Mouse (Mus musculus) midbrain, embryonic 13.5 days (tissue): ENCODE data around the gene Alox12. TPM values are rescaled to one million over a fixed set of nuclear protein-coding genes. Genes with fewer than 3 reads are reported as not detected.

ENCODE experiments used
- ATAC-seq: fragments of 200-750 bp; cut with Nextera tagmentation; 2 replicates; pipeline ENCODE4 v1.8.0; 2017; ENCODE audit warnings: mild to moderate bottlenecking, moderate TSS enrichment, moderate library complexity
- H3K27ac ChIP-seq: fragments of 300-500 bp; sonication (generic); 2 replicates; pipeline ENCODE4 v1.5.1; 2015; ENCODE audit warnings: inconsistent platforms, mild to moderate bottlenecking, moderate library complexity
- H3K27me3 ChIP-seq: fragments of 300-500 bp; sonication (generic); 2 replicates; pipeline ENCODE4 v1.6.1; 2015; ENCODE audit warnings: mild to moderate bottlenecking, inconsistent platforms
- H3K36me3 ChIP-seq: fragments of 300-500 bp; sonication (generic); 2 replicates; pipeline ENCODE4 v1.6.1; 2015; ENCODE audit warnings: mild to moderate bottlenecking, inconsistent platforms
- H3K4me1 ChIP-seq: fragments of 300-500 bp; sonication (generic); replicated peaks from 2 replicates; pipeline ENCODE4 v1.6.1; 2015; ENCODE audit warnings: inconsistent platforms
- H3K4me2 ChIP-seq: fragments of 300-500 bp; sonication (generic); replicated peaks from 2 replicates; pipeline ENCODE4 v1.6.1; 2015; ENCODE audit warnings: moderate library complexity, mild to moderate bottlenecking, inconsistent platforms
- H3K4me3 ChIP-seq: fragments of 300-500 bp; sonication (generic); replicated peaks from 2 replicates; pipeline ENCODE4 v1.5.1; 2015; ENCODE audit warnings: mild to moderate bottlenecking, inconsistent platforms
- H3K9ac ChIP-seq: fragments of 300-500 bp; sonication (generic); replicated peaks from 2 replicates; pipeline ENCODE4 v1.6.1; 2015; ENCODE audit warnings: mild to moderate bottlenecking, inconsistent platforms
- H3K9me3 ChIP-seq: fragments of 300-500 bp; sonication (generic); 2 replicates; pipeline ENCODE4 v1.6.1; 2016; ENCODE audit warnings: mild to moderate bottlenecking, inconsistent platforms
- WGBS: fragments of 180-500 bp; shearing (Covaris S2); methylation state at CpG from one replicate; pipeline ENCODE4 v1.1.7; 2015; 5-methylcytosine and 5-hydroxymethylcytosine counted together
- polyA plus RNA-seq: library from polyadenylated mRNA; unstranded; fragments of >200 nt; fragmentation: Nextera tagmentation; extraction: Ambion mirVana; gene quantifications from 2 replicates; pipeline ENCODE4 v1.2.1, GENCODE M21; 2015

Gene Alox12
- polyA plus RNA-seq, 1 experiment from 2014 or later: 1.2 TPM

DNA sequence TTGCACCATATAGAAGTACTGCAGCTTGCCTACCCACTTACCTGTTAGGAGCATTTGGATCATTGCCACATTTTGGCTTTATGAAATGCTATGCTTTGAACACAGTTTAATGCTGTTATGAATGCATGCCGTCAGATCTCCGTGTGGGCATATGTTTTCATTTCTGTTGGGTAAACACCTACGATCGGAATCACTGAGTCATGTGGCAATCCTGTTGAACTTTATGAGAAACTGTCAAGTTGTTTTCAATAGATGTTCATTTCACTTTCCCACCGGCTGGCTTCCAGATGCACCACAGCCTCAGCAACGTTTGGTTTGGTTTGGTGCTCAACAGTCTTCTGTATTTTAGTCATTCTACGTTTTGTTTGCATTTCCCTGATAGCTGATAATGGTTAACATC lies 16.5 kb upstream of the Alox12 start:
- ATAC-seq: no peak
- Histone ChIP-seq H3K4me1 (no peaks in the 10 kb centered on the region), H3K4me3 (no peak overlapping the region), H3K9me3 (no peaks in the 10 kb centered on the region), H3K27ac (no peak overlapping the region), H3K9ac (no peak overlapping the region), H3K4me2 (no peak overlapping the region), H3K36me3 (no peaks in the 10 kb centered on the region), H3K27me3 (no peaks in the 10 kb centered on the region)
- 87% methylated on average over 7 of the region's 7 CpGs for WGBS

DNA sequence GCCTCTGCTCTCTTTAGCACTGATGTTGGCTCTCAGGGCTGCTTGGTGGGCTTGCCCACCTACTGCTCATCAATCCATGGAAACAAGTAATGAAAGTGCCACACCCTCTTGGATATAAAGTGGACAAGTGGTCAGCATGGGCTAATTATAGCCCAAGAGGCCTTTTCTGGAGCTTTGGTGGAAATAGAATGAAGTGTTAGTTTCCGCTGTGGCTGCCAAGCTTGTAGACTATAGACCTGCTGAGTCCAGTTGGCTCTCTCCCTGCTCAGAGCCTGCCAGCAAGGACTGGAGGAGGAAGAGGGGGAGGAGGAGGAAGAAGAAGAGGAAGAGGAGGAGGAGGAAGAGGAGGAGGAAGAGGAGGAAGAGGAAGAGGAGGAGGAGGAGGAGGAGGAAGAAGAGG lies 11.3 kb upstream of the Alox12 start:
- Histone ChIP-seq H3K4me2 (no peak overlapping the region), H3K36me3 (no peaks in the 10 kb centered on the region), H3K4me1 (no peaks in the 10 kb centered on the region), H3K27me3 (no peaks in the 10 kb centered on the region), H3K9ac (no peak overlapping the region), H3K4me3 (no peak overlapping the region), H3K27ac (no peak overlapping the region), H3K9me3 (no peaks in the 10 kb centered on the region)
- ATAC-seq: no peak
- WGBS: 94% methylated on average over 1 of the region's 1 CpGs

DNA sequence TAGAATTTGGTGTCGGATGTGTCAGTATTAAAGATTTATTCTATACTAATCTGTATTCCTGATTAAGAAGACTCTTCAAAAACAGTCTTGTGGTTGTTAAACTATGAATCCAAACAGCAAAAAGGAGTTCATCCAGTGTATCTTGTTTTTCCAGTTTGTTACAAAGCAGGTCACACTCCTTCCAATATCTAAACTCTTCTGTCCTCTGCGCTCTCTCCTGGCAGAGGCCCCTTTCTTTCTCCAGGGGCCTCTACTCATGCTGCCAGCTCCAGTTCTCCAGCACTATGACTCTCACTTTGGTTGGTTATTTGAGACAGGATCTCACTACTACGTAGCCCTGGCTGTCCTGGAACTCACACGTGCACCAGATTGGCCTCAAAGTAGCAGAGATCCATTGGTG lies 10.7 kb upstream of the Alox12 start:
- Histone ChIP-seq H3K36me3 (no peaks in the 10 kb centered on the region), H3K27me3 (no peaks in the 10 kb centered on the region), H3K9me3 (no peaks in the 10 kb centered on the region), H3K4me3 (no peak overlapping the region), H3K4me2 (no peak overlapping the region), H3K27ac (no peak overlapping the region), H3K9ac (no peak overlapping the region), H3K4me1 (no peaks in the 10 kb centered on the region)
- WGBS: 80% methylated on average over 4 of the region's 4 CpGs
- no peak for ATAC-seq

DNA sequence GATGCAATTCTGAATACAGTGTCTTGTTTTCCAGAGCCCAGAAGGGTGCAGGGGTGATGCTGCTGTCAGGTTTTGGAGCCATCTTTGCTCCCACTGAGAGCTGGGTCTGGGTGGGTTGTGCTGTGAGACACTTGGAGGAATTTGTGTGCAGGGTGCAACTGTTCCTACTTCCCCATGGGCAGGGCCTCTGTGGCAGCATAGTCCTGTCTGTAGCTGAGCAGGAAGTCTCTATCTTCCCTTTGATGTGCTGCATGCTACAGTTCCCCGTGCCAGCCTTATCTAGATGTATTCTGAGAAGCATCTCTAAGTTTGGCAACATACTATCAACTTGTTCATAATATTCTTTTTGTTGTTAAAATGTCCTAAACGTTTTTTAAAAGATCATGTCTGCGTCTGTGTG lies 10.1 kb upstream of the Alox12 start:
- H3K36me3 ChIP-seq: no peaks in the 10 kb centered on the region
- 62% methylated on average over 3 of the region's 3 CpGs for WGBS
- H3K27me3 ChIP-seq: no peaks in the 10 kb centered on the region
- no peak overlapping the region for H3K4me3 ChIP-seq
- no peak overlapping the region for H3K4me2 ChIP-seq
- H3K9me3 ChIP-seq: no peaks in the 10 kb centered on the region; the same call in 1 of the 2 replicates
- H3K4me1 ChIP-seq: no peaks in the 10 kb centered on the region
- H3K27ac ChIP-seq: no peak overlapping the region
- H3K9ac ChIP-seq: no peak overlapping the region
- ATAC-seq: no peak

DNA sequence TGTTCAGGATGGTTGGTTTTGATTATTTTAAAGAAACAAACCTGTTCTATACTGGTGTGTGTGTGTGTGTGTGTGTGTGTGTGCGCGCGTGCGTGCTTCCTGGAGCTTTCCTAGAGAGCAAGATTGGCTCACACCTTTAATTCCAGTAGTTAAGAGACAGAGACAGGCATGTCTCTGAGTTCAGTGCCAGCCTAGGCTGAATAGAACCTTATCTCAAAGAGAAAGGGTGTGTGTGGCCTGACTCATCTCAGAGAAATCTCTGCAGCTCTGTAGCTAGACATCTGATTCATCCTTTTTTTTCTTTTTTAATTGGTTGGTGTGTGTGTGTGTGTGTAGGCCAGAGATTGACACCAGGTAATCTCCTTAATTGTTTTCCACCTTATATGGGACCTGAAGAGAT lies 3.9 kb upstream of the Alox12 start:
- no peaks in the 10 kb centered on the region; the same call in 1 of the 2 replicates for H3K9me3 ChIP-seq
- no peak overlapping the region for H3K27ac ChIP-seq
- no peak for ATAC-seq
- no peak overlapping the region for H3K4me3 ChIP-seq
- no peak overlapping the region for H3K9ac ChIP-seq
- WGBS: 88% methylated on average over 4 of the region's 4 CpGs
- peaks cover 25% of the 10 kb centered on the region for H3K27me3 ChIP-seq
- H3K4me2 ChIP-seq: no peak overlapping the region
- peaks cover 11% of the 10 kb centered on the region for H3K4me1 ChIP-seq
- no peaks in the 10 kb centered on the region for H3K36me3 ChIP-seq

DNA sequence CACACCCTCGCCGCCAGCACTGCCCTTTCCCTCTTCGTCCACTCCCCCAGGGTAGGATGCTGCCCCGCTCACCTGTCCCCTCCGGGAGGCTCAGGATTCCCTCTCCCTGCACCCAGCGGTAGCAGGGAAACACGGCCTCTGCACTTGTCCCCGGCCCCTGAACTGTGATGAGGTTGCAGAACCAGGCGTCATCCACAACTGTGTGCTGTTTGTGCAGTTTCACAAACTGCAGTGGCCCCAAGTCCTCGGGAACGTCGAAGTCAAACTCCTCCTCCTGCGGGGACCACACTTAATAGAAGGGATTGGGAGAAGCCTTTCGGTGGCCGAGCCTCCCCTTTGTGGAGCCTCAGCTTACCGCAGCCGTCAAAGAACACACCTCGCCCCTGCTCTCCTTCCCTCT lies 816 bp downstream of the Alox12 start:
- H3K27me3 ChIP-seq: peaks cover 57% of the 10 kb centered on the region
- no peak overlapping the region for H3K27ac ChIP-seq
- WGBS: 6% methylated on average over 18 of the region's 18 CpGs
- H3K9ac ChIP-seq: no peak overlapping the region
- no peaks in the 10 kb centered on the region for H3K9me3 ChIP-seq
- H3K4me3 ChIP-seq: peak overlapping the region; percentile 23
- H3K4me2 ChIP-seq: peak overlapping the region; percentile 37; the same call in 1 of the 2 replicates
- H3K36me3 ChIP-seq: no peaks in the 10 kb centered on the region
- H3K4me1 ChIP-seq: peaks cover 11% of the 10 kb centered on the region
- no peak for ATAC-seq

DNA sequence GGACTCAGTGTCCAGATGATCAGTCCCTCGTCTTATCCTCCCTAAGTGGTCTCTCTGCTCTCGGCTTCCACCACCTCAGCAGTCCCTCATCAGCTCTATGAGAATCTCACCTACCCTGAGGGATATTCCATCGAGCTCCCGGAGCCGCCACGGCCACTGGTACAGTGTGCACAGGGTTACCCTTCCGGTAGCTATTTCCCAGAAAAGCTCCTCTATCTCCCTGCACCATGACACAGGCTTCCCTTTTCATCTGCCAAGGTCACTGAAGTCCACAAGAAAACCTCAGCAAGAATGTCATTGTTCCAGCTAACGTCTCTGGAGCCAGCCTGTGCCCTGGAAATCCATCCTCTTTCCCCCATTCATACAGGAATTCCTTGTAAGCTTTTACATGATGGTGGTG lies 3.3 kb downstream of the Alox12 start:
- no peaks in the 10 kb centered on the region for H3K9me3 ChIP-seq
- 73% methylated on average over 8 of the region's 8 CpGs for WGBS
- H3K27me3 ChIP-seq: peaks cover 62% of the 10 kb centered on the region
- H3K36me3 ChIP-seq: no peaks in the 10 kb centered on the region
- no peak overlapping the region for H3K4me3 ChIP-seq
- H3K9ac ChIP-seq: no peak overlapping the region
- H3K4me2 ChIP-seq: no peak overlapping the region
- no peak overlapping the region for H3K27ac ChIP-seq
- ATAC-seq: no peak
- peaks cover 11% of the 10 kb centered on the region for H3K4me1 ChIP-seq

DNA sequence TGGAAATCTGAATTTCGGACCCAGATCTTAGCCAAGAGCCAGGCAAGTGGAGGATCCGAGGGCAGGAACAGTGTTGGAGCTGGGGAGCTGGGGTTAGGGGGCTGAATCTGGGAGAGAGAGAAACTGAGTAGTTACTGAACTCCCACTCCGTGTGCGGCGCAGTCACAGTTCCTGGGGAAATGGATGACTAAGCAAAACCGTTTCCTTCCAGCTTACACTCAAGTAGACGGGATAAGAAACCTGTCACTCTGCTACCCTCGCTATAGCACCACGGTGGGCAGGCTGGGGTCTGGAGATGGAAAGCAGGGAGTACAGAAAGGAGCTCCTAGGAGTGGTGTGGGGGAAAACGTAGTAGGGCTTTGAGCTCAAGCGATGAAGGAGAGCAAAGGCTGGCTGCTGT lies 5.0 kb downstream of the Alox12 start:
- H3K27ac ChIP-seq: no peak overlapping the region
- H3K9me3 ChIP-seq: no peaks in the 10 kb centered on the region
- H3K27me3 ChIP-seq: peaks cover 55% of the 10 kb centered on the region
- no peak for ATAC-seq
- H3K4me1 ChIP-seq: peaks cover 10% of the 10 kb centered on the region
- H3K9ac ChIP-seq: no peak overlapping the region
- H3K4me2 ChIP-seq: no peak overlapping the region
- no peaks in the 10 kb centered on the region for H3K36me3 ChIP-seq
- 79% methylated on average over 11 of the region's 11 CpGs for WGBS
- H3K4me3 ChIP-seq: no peak overlapping the region

DNA sequence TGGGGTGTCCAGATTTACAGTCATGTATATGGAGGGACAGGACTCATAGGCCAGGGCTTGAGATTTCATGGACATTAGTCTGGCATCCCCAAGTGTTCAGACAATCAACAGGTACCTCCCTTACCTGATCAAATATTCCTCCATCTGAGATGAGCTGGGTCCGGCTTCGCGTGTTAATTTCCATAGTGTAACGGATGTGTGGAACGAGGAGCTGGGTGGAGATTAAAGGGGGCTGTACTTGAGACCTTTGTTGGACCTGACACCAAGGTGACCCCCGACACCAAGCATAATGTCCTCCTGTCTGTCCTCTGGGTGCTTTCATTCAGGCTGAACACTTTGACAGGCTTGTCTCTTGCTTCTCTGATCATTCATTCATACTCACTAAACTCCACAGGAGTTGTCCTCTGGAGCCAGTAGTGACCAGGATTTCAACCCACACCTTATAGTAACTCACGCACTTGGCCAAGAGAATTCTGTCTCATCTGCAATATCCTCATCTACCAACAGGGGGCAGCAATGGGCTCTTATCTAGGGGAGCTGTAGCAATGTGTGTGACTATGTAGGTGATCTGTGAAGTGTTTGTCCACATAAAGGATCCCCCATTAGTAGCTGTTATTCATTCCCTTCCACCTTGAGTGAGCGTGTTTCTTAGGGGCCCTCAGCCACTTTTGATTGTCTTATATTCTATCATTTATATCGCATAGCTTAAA lies 7.9 kb downstream of the Alox12 start:
- no peak for ATAC-seq
- H3K27me3 ChIP-seq: peaks cover 31% of the 10 kb centered on the region

DNA sequence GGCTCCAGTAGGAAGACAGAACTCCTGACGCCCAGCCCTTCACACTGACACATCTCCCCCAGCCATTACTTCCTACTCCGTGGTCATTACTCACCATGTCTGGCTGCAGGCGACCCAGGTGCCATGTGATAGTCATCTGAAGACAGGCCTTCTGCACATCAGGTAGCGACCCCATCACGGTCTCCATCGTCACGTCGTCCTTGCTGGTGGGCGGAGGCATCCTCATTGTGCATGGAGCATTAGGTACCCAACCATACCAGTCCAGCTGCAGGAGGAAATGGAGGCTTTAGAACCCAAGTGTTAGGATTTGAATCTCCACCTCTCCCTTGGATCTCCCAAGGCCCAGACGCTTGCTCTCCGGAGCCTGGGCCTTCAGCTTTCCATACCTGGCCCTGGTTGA lies 12.6 kb downstream of the Alox12 start:
- H3K36me3 ChIP-seq: no peaks in the 10 kb centered on the region
- no peak overlapping the region for H3K4me3 ChIP-seq
- no peak overlapping the region for H3K4me2 ChIP-seq
- H3K27ac ChIP-seq: no peak overlapping the region
- WGBS: 73% methylated on average over 11 of the region's 11 CpGs
- no peak for ATAC-seq
- H3K9ac ChIP-seq: no peak overlapping the region
- H3K9me3 ChIP-seq: no peaks in the 10 kb centered on the region
- H3K4me1 ChIP-seq: peaks cover 22% of the 10 kb centered on the region
- peaks cover 11% of the 10 kb centered on the region for H3K27me3 ChIP-seq

More for the DNA sequence above, 7.9 kb downstream of the Alox12 start:
- no peaks in the 10 kb centered on the region for H3K4me1 ChIP-seq
- WGBS: 49% methylated on average over 9 of the region's 9 CpGs
- H3K9ac ChIP-seq: no peak overlapping the region
- H3K36me3 ChIP-seq: no peaks in the 10 kb centered on the region
- no peak overlapping the region for H3K27ac ChIP-seq
- no peaks in the 10 kb centered on the region for H3K9me3 ChIP-seq
- no peak overlapping the region for H3K4me3 ChIP-seq
- no peak overlapping the region for H3K4me2 ChIP-seq

DNA sequence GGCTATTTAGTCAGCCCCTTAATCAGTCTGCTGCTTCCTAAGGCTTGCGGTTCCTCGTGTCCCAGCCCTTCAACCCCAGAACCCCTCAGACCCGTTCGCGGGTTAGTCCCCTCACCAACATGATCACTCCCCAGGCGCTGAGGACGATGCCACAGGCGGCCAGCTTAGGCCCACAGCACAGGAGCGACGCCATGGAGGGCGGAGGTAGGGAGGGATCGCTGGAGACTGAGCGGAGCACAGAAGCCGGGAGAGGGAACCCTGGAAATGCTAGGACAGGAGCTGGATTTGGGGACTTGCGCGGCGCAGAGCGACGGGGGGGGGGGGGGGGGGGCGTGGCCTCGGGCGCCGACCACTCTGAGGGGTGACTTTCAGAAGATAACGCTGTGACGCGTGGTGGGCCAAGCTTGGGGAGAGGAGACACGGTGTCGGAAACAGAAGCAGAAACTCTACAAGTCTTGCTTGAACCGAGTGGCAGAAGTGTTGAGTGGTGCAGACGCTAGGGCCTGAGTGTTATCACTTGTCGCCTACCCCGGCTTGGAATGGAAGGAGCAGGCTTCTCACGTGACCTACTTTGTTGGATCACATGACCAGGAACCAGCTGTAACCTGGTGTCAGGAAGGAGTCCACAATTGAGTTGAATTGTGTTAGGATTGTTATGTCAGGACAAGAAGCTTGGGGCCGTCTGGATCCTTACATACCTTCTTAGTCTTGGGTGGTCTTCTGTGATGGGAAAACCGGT lies 15.4 kb downstream of the Alox12 start, which contains the start of the genes Gm21988 and Rnasek:
TSS of gene Gm21988 (minus strand) at position 290 of the 739 bp plus-strand sequence.
TSS of gene Rnasek (minus strand) at position 302 of the 739 bp plus-strand sequence.
- Histone ChIP-seq H3K4me3 (peak within 1 kb of the TSS; percentile 96), H3K9ac (peak within 1 kb of the TSS; percentile 85)
- WGBS: under 1% methylated on average over 35 of the region's 35 CpGs

More for the DNA sequence above, 15.4 kb downstream of the Alox12 start, which contains the start of the genes Gm21988 and Rnasek:
- Histone ChIP-seq H3K9me3 (no peaks in the 10 kb centered on the region), H3K27me3 (peaks cover 3% of the 10 kb centered on the region; the same call in 1 of the 2 replicates), H3K4me1 (peaks cover 38% of the 10 kb centered on the region), H3K4me2 (peak within 1 kb of the TSS; percentile 99), H3K36me3 (peaks cover 13% of the 10 kb centered on the region), H3K27ac (peak within 1 kb of the TSS; percentile 90)
- ATAC-seq: peak; percentile 29
